Mouse (Mus musculus) layer of hippocampus, adult 9-10 months (tissue): ENCODE measurements at regions not wholly inside any gene's neighbourhood (a gene's known extent, or its start where the extent isn't known, plus 50 kb on each side); places are given as distances from the start of the nearest gene placed in this dataset.

Source experiments
- DNase-seq: peaks from one replicate; pipeline ENCODE4 v3.0.0; 2022; ENCODE audit warnings: low spot score

- DNase-seq: no peak
Measured at GRCm38 (mm10) chr6:141027787-141028186, 221.3 kb upstream of the Pde3a start.

- DNase-seq: no peak
Measured at GRCm38 (mm10) chr6:141034824-141035223, 214.2 kb upstream of the Pde3a start.

GRCm38 (mm10) chr6:141041358-141041757 is 207.7 kb upstream of the Pde3a start:
- DNase-seq: no peak

- DNase-seq: no peak
Measured at GRCm38 (mm10) chr6:141041781-141042625, 207.1 kb upstream of the Pde3a start.

- no peak for DNase-seq
Measured at GRCm38 (mm10) chr6:141048271-141048670, 200.8 kb upstream of the Pde3a start.

- DNase-seq: no peak
Measured at GRCm38 (mm10) chr6:141050038-141050684, 198.9 kb upstream of the Pde3a start.

- no peak for DNase-seq
Measured at GRCm38 (mm10) chr6:141054026-141054425, 195.0 kb upstream of the Pde3a start.

- no peak for DNase-seq
Measured at GRCm38 (mm10) chr6:141059250-141059916, 189.7 kb upstream of the Pde3a start.

GRCm38 (mm10) chr6:141065724-141066123 is 183.3 kb upstream of the Pde3a start:
- DNase-seq: no peak

GRCm38 (mm10) chr6:141068861-141069467 is 180.1 kb upstream of the Pde3a start:
- no peak for DNase-seq

GRCm38 (mm10) chr6:141069896-141070295 is 179.2 kb upstream of the Pde3a start:
- no peak for DNase-seq

GRCm38 (mm10) chr6:141071507-141071906 is 177.6 kb upstream of the Pde3a start:
- DNase-seq: no peak

GRCm38 (mm10) chr6:141091076-141091780 is 157.8 kb upstream of the Pde3a start:
- DNase-seq: no peak

GRCm38 (mm10) chr6:141091781-141092140 is 157.3 kb upstream of the Pde3a start:
- no peak for DNase-seq

- no peak for DNase-seq
Measured at GRCm38 (mm10) chr6:141097338-141098122, 151.5 kb upstream of the Pde3a start.

GRCm38 (mm10) chr6:141118287-141118686 is 130.8 kb upstream of the Pde3a start:
- no peak for DNase-seq

GRCm38 (mm10) chr6:141126614-141127396 is 122.3 kb upstream of the Pde3a start:
- DNase-seq: no peak

GRCm38 (mm10) chr6:141129596-141129995 is 119.5 kb upstream of the Pde3a start:
- no peak for DNase-seq

GRCm38 (mm10) chr6:141134176-141134575 is 114.9 kb upstream of the Pde3a start:
- DNase-seq: no peak

- no peak for DNase-seq
Measured at GRCm38 (mm10) chr6:141136664-141137375, 112.2 kb upstream of the Pde3a start.
